Mouse (Mus musculus) retina, postnatal 1 day (tissue): Measurements from ENCODE around the gene Rab23.

ENCODE experiments used
- DNase-seq: peaks from one replicate; pipeline ENCODE4 v3.0.0-alpha.2; 2012

The Rab23 gene

DNA sequence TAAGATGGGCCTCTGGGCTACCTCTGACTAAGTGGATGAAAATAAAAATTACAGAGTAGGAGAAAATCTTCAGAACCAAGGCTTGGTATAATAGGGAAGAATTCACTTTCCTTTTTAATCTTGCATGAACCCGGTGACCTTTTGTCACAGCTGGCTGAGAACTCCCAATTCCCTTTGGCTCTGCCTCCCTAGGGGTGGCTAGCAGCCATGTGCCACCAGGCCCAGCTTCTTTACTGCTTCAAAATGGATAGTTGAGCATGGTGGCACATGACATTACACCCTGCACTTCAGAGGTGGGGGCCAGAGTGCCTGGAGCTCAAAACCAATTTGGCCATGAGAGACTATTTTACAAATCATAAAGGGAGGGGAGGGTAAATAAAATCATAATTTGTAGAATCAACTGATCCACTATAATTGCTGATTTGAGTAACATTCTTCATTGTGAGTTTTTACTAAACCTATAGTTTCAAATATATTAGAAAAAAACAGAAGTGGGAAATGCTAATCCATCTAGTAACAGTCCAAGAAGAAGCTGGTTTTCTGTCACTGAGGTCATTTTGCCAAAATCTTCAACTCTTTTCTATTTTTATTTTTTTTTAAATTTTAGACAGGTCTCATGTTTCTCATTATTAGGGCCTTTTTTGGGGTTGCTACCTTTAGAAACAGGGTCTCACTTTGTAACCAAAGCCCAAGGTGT lies 48.6 kb downstream of the Rab23 start:
- no peak for DNase-seq

DNA sequence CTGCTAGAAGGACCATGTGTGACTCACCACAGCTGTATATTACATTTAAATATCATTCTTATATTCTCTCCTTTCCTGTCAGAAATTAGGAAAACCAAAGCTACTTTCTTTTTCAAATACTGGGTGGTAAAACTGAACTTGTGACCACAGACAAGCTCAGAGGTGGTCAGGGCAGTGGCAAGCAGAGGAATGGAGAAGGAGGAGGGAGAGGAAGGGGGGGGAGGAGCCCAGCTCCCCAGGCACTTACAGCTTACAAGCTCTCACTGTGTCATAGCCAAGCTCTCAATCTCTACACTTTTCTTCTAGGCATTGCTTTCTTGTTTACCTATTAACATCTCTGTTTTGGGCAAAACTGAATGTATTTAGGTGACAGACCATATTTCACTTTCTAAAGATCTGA lies 49.1 kb downstream of the Rab23 start:
- DNase-seq: no peak

DNA sequence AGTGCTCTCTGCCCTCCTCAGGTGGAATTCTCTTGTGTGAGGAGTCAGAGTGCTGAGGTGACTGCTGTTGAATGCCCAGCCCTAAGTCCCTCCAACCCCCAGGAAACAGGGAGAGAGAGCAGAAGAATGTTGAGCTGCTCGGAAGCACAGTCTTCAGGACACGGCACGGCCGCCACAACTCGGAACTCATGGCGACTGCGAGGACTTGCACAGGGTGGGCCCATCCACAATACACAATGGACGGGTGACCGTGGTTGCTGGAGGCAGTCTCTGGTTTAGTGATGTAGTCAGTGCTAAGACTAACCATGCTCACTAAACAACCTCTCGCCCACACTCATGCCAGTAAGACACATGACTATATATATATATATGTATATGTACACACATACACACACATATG lies 51.9 kb downstream of the Rab23 start:
- DNase-seq: no peak

DNA sequence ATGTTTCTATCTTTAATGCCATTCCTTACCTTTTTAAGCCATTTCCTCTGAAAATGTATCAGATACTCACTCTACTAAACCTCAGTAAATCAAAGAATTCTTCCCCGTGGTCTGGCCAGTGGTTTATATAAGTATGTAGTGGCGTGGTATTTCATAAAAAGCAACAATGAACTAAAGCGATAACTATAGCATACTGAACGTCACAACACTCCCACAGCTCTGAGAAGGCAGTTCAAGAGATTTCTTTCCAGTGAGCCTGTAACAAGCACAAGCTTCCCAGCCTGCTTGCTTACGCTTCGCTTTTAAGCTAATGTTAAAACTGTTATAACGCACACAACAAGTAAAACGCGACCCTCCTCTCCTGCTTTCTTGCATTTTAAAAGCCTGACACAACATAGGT lies 52.4 kb downstream of the Rab23 start:
- no peak for DNase-seq

DNA sequence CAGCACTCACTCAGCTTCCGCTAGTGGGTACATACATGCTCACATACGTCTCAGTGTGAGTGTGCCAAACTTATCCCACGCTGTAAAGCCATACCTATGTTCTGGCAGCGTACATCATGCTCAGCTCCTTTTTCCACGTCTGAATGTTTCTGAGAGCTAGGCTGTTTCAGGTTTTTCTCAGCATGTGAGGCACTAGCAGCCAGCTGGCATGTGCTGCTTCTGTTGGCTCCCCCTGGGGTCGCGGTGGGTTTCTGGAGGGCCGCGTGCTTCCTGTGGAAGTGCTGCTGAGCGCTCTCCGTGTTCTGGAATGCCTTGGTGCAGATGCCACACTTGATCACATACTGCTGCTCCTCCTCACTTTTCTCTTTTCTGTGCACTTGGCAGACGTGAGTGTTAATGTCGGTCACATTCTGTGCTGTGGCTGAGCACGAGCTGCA lies 56.5 kb downstream of the Rab23 start:
- no peak for DNase-seq

DNA sequence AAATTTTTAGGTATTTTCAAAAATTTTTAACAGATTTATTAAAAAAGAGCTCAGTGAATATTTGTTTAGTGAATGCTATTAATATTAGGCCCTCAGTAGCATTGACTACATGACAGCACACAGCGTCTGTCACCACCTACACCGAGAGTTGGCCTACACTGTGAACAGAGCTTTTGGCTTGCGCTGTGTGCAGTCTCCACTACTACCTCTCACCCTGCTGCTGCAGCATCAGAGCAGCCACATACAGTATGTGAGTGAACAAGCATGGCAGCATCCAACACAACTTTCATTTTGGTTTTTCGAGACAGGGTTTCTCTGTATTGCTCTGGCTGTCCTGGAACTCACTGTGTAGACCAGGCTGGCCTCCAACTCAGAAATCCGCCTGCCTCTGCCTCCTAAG lies 64.9 kb downstream of the Rab23 start:
- DNase-seq: no peak

DNA sequence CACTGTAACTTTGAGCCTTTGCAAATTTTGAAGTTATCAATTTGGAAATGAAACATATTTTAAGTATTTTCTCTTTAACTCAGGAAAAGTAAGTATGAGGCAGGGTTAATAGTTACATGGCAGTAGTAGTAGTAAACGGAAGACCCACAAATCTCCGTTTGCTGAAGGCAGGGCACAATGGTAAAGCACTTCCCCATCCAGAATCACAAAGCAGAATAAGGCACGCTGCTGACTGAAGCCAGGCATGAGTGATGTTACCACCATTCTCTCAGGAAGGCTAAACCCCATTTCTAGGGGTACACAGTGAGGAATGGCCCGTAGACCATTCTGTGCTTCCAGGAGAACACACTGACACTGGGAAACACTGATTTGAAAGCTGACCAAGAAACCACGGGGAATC lies 68.4 kb downstream of the Rab23 start:
- DNase-seq: no peak

DNA sequence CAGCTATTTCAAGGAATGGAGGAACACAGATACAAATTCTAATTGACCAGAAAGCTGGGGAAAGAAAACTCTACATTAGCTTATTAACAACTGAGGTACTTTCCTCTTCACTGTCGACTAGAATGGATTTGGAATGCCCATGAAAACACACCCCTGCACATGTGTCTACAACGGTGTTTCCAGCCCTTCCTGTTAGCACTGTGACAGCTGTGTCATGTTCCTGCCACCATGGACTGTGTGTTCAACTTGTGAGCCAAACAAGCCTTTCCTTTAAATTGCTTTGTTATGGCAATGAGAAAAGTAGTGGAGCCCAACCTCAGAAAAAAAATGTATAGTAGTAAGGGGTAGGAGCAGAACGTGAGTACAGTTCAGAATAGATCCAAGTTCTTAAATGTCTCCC lies 68.8 kb downstream of the Rab23 start:
- DNase-seq: no peak
